Mouse (Mus musculus) midbrain, embryonic 13.5 days (tissue): ENCODE results near the gene Erbb2. TPM values are rescaled to one million over a fixed set of nuclear protein-coding genes. Genes with fewer than 3 reads are reported as not detected.

Source experiments
- ATAC-seq: fragments of 200-750 bp; cut with Nextera tagmentation; 2 replicates; pipeline ENCODE4 v1.8.0; 2017; ENCODE audit warnings: mild to moderate bottlenecking, moderate TSS enrichment, moderate library complexity
- H3K27ac ChIP-seq: fragments of 300-500 bp; sonication (generic); 2 replicates; pipeline ENCODE4 v1.5.1; 2015; ENCODE audit warnings: inconsistent platforms, mild to moderate bottlenecking, moderate library complexity
- H3K27me3 ChIP-seq: fragments of 300-500 bp; sonication (generic); 2 replicates; pipeline ENCODE4 v1.6.1; 2015; ENCODE audit warnings: mild to moderate bottlenecking, inconsistent platforms
- H3K36me3 ChIP-seq: fragments of 300-500 bp; sonication (generic); 2 replicates; pipeline ENCODE4 v1.6.1; 2015; ENCODE audit warnings: mild to moderate bottlenecking, inconsistent platforms
- H3K4me1 ChIP-seq: fragments of 300-500 bp; sonication (generic); replicated peaks from 2 replicates; pipeline ENCODE4 v1.6.1; 2015; ENCODE audit warnings: inconsistent platforms
- H3K4me2 ChIP-seq: fragments of 300-500 bp; sonication (generic); replicated peaks from 2 replicates; pipeline ENCODE4 v1.6.1; 2015; ENCODE audit warnings: moderate library complexity, mild to moderate bottlenecking, inconsistent platforms
- H3K4me3 ChIP-seq: fragments of 300-500 bp; sonication (generic); replicated peaks from 2 replicates; pipeline ENCODE4 v1.5.1; 2015; ENCODE audit warnings: mild to moderate bottlenecking, inconsistent platforms
- H3K9ac ChIP-seq: fragments of 300-500 bp; sonication (generic); replicated peaks from 2 replicates; pipeline ENCODE4 v1.6.1; 2015; ENCODE audit warnings: mild to moderate bottlenecking, inconsistent platforms
- H3K9me3 ChIP-seq: fragments of 300-500 bp; sonication (generic); 2 replicates; pipeline ENCODE4 v1.6.1; 2016; ENCODE audit warnings: mild to moderate bottlenecking, inconsistent platforms
- whole genome bisulfite sequencing: fragments of 180-500 bp; shearing (Covaris S2); methylation state at CpG from one replicate; pipeline ENCODE4 v1.1.7; 2015; 5-methylcytosine and 5-hydroxymethylcytosine counted together
- polyA plus RNA-seq: library from polyadenylated mRNA; unstranded; fragments of >200 nt; fragmentation: Nextera tagmentation; extraction: Ambion mirVana; gene quantifications from 2 replicates; pipeline ENCODE4 v1.2.1, GENCODE M21; 2015

Gene Erbb2
- 7.1 and 7.6 TPM in 2 replicates for polyA plus RNA-seq

DNA sequence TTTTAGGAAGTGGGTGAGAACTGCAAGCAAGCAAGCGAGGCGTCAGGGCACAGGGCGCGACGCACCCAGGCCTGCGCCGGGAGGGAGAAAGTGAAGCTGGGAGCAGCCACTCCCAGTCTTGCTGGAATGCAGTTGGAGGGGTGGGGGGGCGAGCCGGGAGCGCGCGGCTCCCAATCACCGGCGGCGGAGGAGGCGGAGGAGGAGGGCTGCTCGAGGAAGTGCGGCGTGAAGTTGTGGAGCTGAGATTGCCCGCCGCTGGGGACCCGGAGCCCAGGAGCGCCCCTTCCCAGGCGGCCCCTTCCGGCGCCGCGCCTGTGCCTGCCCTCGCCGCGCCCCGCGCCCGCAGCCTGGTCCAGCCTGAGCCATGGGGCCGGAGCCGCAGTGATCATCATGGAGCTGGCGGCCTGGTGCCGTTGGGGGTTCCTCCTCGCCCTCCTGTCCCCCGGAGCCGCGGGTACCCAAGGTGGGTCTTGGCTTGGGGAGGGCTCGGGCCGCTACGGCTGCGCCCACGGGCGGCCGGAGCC is at the start of gene Erbb2:
Erbb2 (plus strand) TSS at position 198 of the 524 bp plus-strand sequence.
- ATAC-seq = peak; percentile 72
- Histone ChIP-seq H3K4me2 (peak within 1 kb of the TSS; percentile 98), H3K9ac (peak within 1 kb of the TSS; percentile 78), H3K4me3 (peak within 1 kb of the TSS; percentile 66), H3K9me3 (no peaks in the 10 kb centered on the region), H3K4me1 (peaks cover 37% of the 10 kb centered on the region), H3K27ac (peak within 1 kb of the TSS; percentile 65), H3K36me3 (no peaks in the 10 kb centered on the region), H3K27me3 (peaks cover 48% of the 10 kb centered on the region)
- under 1% methylated on average over 31 of the region's 49 CpGs for WGBS

DNA sequence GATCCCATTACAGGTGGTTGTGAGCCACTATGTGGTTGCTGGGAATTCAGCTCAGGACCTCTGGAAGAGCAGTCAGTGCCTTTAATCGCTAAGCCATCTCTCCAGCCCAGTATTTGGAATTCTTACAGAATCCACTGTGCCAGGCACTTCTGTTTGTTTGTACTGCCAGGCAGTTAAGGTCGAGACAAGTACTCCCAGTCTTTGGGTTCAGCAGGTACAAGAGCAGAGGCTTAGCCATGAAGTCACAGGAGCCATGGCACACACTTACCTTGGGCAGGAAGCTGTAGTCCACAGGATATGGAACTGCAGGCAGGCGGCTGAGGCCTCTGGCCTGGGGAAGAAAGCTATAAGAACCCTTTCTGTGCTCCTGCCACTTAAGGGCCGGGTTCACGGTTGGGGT is 48.5 kb upstream of the Erbb2 start:
- peaks cover 31% of the 10 kb centered on the region for H3K4me1 ChIP-seq
- no peaks in the 10 kb centered on the region for H3K36me3 ChIP-seq
- H3K9me3 ChIP-seq = no peaks in the 10 kb centered on the region
- no peak overlapping the region for H3K4me2 ChIP-seq
- 95% methylated on average over 5 of the region's 5 CpGs for WGBS
- H3K4me3 ChIP-seq = no peak overlapping the region
- no peak overlapping the region for H3K27ac ChIP-seq
- H3K9ac ChIP-seq = no peak overlapping the region
- ATAC-seq = no peak
- no peaks in the 10 kb centered on the region for H3K27me3 ChIP-seq

DNA sequence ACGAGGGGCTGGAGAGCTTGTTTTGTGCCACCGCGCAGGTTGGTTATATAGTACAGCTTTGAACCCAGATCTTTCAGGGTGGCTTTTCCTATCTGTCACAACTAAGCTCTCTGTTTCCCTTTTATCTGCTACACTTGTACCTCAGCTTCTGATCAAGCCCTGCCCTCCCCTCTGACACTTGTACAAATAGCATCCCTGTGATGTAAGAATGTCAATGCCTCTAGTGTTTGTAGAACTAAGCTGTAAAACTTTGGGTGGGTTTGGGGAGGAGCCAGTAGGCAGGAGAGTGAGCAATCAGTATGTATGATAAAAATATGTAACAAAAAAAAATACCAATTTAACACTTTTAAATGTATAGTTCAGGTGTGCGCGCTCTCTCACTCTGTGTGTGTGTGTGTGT is 47.9 kb upstream of the Erbb2 start:
- H3K4me1 ChIP-seq = peaks cover 25% of the 10 kb centered on the region
- WGBS = 93% methylated on average over 5 of the region's 5 CpGs
- H3K4me3 ChIP-seq = no peak overlapping the region
- no peak overlapping the region for H3K27ac ChIP-seq
- H3K9ac ChIP-seq = no peak overlapping the region
- H3K9me3 ChIP-seq = no peaks in the 10 kb centered on the region
- no peak for ATAC-seq
- H3K4me2 ChIP-seq = no peak overlapping the region
- no peaks in the 10 kb centered on the region for H3K27me3 ChIP-seq
- H3K36me3 ChIP-seq = no peaks in the 10 kb centered on the region

DNA sequence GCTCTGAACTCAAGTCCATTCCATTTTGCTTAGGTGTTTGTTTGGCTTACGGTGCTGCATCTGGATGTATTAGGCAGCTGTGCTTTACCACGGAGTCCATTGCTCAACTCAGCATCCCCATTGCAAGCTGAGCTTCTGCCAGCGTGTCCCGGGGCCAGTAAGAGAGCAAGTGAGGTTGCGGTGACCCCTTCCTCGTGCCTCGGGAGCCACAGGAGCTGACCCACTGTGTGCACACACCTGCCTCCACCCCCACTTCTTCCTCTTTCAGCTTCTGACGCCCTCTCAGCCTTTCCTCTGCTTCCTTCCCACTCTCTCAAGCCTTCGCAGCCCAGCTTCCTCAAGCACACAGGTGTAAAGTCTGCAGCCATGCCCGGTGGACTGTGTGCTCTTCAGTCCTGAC is 46.0 kb upstream of the Erbb2 start:
- Histone ChIP-seq H3K4me1 (peaks cover 22% of the 10 kb centered on the region), H3K27me3 (no peaks in the 10 kb centered on the region), H3K36me3 (no peaks in the 10 kb centered on the region), H3K9me3 (no peaks in the 10 kb centered on the region), H3K27ac (no peak overlapping the region), H3K9ac (no peak overlapping the region), H3K4me3 (no peak overlapping the region), H3K4me2 (no peak overlapping the region)
- ATAC-seq = no peak
- 81% methylated on average over 10 of the region's 10 CpGs for WGBS

DNA sequence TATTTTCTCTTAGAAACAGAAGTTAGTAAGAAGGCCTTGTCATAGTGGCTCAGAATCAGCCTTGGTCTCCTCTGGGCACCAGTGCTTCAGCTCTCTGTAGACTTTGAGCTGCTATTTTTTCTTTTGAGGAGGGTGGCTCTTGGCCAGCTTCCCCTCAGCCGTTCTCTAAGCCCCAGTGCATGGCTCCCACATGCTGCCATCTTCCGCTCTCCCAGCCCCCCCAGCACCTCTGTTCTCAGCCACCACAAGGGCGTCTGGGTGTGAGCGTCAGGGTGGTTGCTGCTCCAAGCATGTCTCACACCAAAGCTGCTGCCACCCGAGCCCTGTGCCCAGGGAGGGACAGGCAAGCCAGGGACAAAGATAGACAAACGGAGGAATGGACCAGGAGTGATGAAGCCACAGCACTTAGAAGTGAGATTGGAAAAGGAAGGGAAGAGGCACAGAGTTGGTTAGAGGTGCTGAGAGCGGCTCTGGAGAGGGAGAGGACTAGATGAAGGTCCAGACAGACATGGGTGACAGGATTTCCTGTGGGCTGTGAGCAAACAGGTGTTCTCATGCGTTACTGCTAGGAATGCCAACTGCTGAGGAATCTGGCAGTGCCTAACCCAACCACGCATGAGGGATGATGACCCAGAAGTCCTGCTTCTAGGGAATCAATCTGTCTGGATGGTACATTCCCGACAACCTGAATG is 45.0 kb upstream of the Erbb2 start:
- WGBS = 80% methylated on average over 10 of the region's 10 CpGs
- H3K36me3 ChIP-seq = no peaks in the 10 kb centered on the region
- H3K9me3 ChIP-seq = no peaks in the 10 kb centered on the region
- H3K4me3 ChIP-seq = no peak overlapping the region
- no peaks in the 10 kb centered on the region for H3K27me3 ChIP-seq
- H3K27ac ChIP-seq = no peak overlapping the region
- H3K4me2 ChIP-seq = no peak overlapping the region
- peaks cover 26% of the 10 kb centered on the region for H3K4me1 ChIP-seq
- no peak overlapping the region for H3K9ac ChIP-seq
- ATAC-seq = no peak

DNA sequence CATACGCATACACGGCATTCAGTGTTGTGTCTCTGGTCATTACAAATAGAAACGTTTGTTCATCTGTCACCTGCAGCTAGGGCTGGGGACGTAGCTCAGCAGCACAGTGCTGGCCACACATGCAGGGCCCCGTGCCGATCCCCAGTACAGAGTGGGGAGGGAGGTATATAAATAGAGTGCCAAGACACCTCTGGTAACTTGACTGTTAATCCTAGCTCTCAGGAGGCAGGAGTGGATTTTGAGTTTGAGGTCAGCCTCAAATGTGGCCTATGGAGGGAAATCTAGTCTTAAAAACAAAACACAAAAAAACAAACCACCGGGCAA is 44.4 kb upstream of the Erbb2 start:
- Histone ChIP-seq H3K36me3 (no peaks in the 10 kb centered on the region), H3K27me3 (no peaks in the 10 kb centered on the region), H3K4me3 (no peak overlapping the region), H3K4me1 (peaks cover 29% of the 10 kb centered on the region), H3K4me2 (no peak overlapping the region), H3K9ac (no peak overlapping the region), H3K27ac (no peak overlapping the region), H3K9me3 (no peaks in the 10 kb centered on the region)
- no peak for ATAC-seq
- 84% methylated on average over 7 of the region's 7 CpGs for WGBS

DNA sequence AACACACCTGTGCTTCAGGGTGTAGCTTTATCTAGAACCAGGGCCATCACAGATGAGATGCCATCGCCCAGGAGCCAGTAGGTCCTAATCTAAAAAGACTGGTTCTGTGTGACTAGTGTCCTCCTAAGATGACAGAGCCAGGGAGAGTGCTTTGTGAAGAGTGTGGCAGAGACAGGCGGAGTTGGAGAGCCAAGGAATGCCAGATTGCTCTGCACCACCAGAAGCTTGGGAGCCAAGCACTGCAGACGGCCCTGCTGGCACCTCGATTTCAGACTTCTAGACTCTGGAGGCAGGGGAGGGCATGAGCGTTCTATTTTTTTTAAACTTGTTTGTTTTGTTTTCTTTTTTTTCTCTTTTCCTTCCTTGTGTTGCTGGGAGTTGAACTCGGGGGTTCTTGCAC is 42.9 kb upstream of the Erbb2 start:
- 90% methylated on average over 6 of the region's 6 CpGs for whole genome bisulfite sequencing
- Histone ChIP-seq H3K9ac (no peak overlapping the region), H3K4me1 (peaks cover 29% of the 10 kb centered on the region), H3K27ac (no peak overlapping the region), H3K36me3 (peaks cover 2% of the 10 kb centered on the region; the same call in 1 of the 2 replicates), H3K4me3 (no peak overlapping the region), H3K4me2 (no peak overlapping the region), H3K27me3 (no peaks in the 10 kb centered on the region), H3K9me3 (no peaks in the 10 kb centered on the region)
- no peak for ATAC-seq

DNA sequence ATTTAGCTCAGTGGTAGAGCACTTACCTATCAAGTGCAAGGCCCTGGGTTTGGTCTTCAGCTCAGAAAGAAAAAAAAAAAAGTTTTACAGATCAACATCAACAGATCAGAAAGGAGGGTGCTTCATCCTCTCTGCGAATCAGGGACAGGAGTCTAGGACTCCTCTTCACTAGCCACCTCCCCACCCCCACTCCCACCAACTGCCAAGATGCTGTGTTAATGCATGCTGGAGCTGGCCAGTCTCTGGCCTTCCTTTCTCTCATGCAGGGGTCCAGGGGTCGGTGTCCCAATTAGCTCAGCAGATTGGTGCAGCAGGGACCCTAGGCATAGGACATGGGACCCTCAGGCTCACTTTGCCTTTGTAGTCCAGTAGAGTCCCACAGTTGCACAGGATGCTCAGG is 41.7 kb upstream of the Erbb2 start:
- ATAC-seq = no peak
- WGBS = 80% methylated on average over 2 of the region's 2 CpGs
- Histone ChIP-seq H3K27me3 (no peaks in the 10 kb centered on the region), H3K9ac (no peak overlapping the region), H3K36me3 (peaks cover 15% of the 10 kb centered on the region), H3K4me1 (peaks cover 29% of the 10 kb centered on the region), H3K4me3 (no peak overlapping the region), H3K4me2 (no peak overlapping the region), H3K9me3 (no peaks in the 10 kb centered on the region), H3K27ac (0 out of 2 replicates have a peak overlapping the region, but pooled peaks have one; percentile 77)

DNA sequence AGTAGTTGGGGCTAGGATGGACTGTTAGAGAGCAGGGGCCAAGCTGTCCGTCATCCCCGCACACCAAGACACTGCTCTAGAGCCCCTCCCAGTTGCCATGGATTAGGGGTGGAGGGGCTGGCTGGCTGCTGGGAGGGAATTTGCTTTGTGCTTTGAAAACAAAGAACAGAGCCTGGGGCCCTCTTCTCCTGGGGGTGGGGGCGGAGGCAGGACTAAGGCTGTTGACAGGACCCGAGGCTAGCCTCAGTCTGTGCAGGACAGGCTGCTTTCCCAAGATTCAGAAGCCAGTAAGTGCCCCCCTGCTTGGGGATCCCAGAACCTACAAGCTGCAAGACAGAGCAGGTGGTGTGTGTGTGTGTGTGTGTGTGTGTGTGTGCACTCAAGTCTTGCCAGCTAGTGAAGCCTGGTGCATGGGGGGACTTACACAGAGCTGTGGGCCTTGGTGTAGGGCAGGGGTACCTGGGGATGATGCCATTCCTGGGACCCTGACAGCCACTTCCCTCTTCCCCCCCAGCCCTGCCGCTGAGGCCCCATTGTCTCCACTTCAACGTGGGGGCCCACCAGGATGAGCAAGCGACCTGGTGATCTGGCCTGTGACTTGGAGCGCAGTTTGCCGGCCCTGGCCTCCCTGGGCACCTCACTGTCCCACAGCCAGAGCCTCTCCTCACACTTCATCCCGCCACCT is 40.6 kb upstream of the Erbb2 start:
- Histone ChIP-seq H3K9ac (peak overlapping the region; percentile 49), H3K27me3 (no peaks in the 10 kb centered on the region), H3K9me3 (no peaks in the 10 kb centered on the region), H3K4me2 (peak overlapping the region; percentile 43), H3K36me3 (peaks cover 26% of the 10 kb centered on the region), H3K27ac (peak overlapping the region; percentile 77), H3K4me1 (peaks cover 29% of the 10 kb centered on the region), H3K4me3 (peak overlapping the region; percentile 22)
- 16% methylated on average over 8 of the region's 10 CpGs for WGBS
- peak; percentile 84 for ATAC-seq

DNA sequence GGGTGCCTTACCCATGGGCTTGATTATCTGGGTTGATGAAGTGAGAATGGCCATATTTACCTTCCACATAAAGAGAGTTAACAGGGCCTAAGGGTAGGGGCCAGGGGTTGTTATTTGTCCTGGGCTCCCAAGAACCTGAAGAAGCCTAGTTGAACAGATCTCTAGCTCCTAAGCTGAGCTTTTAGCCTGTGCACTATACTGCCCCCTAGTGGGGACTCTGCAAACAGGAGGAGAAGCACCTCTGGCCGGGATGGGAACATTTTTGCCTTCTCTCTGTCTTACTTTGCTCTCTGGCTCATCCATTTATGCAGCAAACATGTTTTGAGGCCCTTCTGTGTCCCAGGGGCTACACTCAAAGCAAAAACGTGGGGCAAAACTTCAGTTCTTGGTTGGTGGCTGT is 39.9 kb upstream of the Erbb2 start:
- Histone ChIP-seq H3K9me3 (no peaks in the 10 kb centered on the region), H3K9ac (0 out of 2 replicates have a peak overlapping the region, but pooled peaks have one; percentile 19), H3K36me3 (peaks cover 33% of the 10 kb centered on the region), H3K4me2 (peak overlapping the region; percentile 43), H3K4me1 (peaks cover 29% of the 10 kb centered on the region), H3K4me3 (peak overlapping the region; percentile 22; the same call in 1 of the 2 replicates), H3K27ac (peak overlapping the region; percentile 77; the same call in 1 of the 2 replicates), H3K27me3 (no peaks in the 10 kb centered on the region)
- peak; percentile 7; the same call in 1 of the 2 replicates for ATAC-seq
- WGBS = 0% methylated on average over 2 of the region's 2 CpGs

DNA sequence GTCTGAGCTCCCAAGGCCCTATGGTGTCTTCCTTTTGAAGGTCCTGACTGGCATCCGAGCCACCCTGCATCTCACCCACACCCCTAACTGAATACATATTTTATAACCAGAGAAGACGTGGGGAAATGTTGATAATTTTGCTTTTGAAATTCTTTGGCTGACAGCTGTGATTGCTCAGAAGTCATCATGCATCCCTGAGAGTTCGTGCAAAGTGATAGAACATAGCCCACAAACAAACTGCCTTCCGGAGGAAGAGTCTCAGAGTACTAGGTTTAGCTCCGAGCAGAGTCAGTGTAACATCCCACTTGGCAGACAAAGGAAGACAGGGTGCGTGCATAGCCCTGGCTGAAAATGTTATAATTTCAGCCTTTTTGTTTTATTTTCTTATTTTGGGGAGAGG is 39.0 kb upstream of the Erbb2 start:
- 91% methylated on average over 6 of the region's 6 CpGs for WGBS
- Histone ChIP-seq H3K4me2 (no peak overlapping the region), H3K9ac (no peak overlapping the region)

DNA sequence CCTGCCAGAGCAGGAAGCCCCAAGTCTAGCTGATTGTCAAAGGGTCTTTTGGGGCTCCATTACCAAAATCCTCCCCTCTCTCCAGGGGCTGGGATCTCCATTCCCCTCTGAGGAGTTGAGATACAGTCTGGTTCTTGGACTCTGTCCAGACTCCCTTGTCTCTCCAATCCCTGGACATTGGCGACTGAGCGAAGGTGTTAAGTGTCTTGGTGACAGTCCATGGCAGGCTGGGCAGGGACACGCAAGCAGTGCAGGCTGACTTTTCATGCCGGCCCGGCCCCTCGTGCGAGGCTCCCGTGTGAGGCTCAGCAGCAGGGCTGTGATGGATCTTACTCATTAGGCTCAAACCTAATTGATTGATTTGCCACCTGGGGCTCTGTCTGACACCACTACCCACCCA is 38.0 kb upstream of the Erbb2 start:
- Histone ChIP-seq H3K27me3 (no peaks in the 10 kb centered on the region), H3K4me2 (no peak overlapping the region), H3K4me1 (peaks cover 29% of the 10 kb centered on the region), H3K9me3 (no peaks in the 10 kb centered on the region), H3K9ac (0 out of 2 replicates have a peak overlapping the region, but pooled peaks have one; percentile 17), H3K27ac (no peak overlapping the region), H3K4me3 (no peak overlapping the region), H3K36me3 (peaks cover 51% of the 10 kb centered on the region)
- ATAC-seq = no peak
- WGBS = 85% methylated on average over 8 of the region's 8 CpGs

More for the DNA sequence above, 39.0 kb upstream of the Erbb2 start:
- H3K4me1 ChIP-seq = peaks cover 29% of the 10 kb centered on the region
- H3K36me3 ChIP-seq = peaks cover 41% of the 10 kb centered on the region
- H3K9me3 ChIP-seq = no peaks in the 10 kb centered on the region
- no peaks in the 10 kb centered on the region for H3K27me3 ChIP-seq
- H3K27ac ChIP-seq = no peak overlapping the region
- no peak overlapping the region for H3K4me3 ChIP-seq
- ATAC-seq = no peak
